Mouse (Mus musculus): Measurements from ENCODE around the gene Pdia6.

DNA sequence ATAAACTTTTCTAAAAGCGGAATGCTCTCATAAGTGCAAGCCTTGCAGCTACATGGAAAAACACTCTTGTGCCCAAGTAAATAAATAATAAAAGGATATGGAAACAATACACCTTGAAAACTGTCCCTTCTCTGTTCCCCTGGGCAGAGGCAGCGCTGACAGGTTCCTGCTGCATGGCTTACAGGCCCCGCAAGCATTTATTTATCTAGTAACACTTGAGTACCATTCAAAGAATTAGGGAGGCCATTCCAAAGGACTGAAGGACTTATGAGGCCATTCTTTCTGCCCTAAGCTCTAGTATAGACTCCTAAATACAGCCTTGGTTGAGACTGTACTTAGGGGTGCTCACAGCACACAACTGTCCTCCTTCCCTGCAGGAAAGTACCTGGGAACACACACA, 52.1 kb downstream of the Pdia6 start:
- no peak for TF ChIP-seq ZNF384 (IDR thresholded peaks at IDR 0.05; ENCODE audit: low read depth, low read length)
- TF ChIP-seq MAFK (IDR thresholded peaks at IDR 0.05; ENCODE audit: insufficient read depth, low read depth, low read length): no peak
- no peak for TF ChIP-seq HCFC1 (IDR thresholded peaks at IDR 0.05; ENCODE audit: borderline replicate concordance, insufficient read depth, low read length)
- TF ChIP-seq CHD2 (IDR thresholded peaks at IDR 0.05; ENCODE audit: low read depth, low read length): no peak
- no peak for TF ChIP-seq ZC3H11A (IDR thresholded peaks at IDR 0.05; ENCODE audit: borderline replicate concordance, low read depth, low read length)
